Mouse (Mus musculus) cerebellum, adult 11 months (tissue): ENCODE results near the gene Csf2ra.
"Not testable (repeated sequence)": the region's sequence is repeated elsewhere in the genome, so short reads cannot be mapped to it uniquely, and the experiment has no call there.

Experiments used
- DNase-seq: peaks from one replicate; pipeline ENCODE4 v3.0.0; 2022

Csf2ra gene

DNA sequence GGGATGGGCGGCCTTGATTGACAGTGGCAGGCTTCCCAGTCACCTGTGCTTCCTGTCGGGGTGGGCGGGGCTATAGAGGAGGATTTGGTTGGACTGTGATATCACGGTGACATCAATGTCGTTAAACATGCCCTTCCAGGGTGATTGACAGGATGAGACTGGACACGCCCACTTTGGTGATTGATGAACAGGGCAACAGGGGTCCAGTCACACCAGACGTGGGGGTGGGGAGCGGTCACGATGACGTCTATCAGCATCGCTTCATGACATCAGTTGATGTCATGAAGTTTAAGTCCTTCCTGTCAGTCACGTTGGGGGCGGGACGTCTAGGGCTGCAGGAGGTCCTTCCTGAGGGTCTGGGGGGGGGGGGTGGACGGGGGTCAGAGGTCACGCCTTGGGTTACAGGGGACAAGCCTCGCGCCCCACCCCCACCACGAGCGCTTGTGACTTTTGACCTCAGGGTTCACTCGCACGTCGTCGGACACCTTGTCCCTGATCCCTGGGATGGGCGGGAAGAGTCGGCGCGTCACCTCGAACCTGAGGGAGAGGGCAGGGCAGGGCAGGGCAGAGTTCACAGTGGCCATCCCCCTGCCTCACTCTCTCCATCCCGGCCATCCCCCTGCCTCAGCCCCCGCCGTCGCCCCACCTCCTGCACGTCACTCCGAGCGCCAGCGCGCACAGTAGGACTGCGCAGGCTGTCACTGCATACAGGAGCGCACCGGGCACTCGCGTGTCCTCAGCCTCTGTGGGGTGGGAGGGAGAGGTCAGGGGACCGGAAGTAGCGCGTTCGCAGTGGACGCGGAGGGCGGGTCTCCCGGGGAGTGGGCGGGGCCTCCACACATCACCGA is 3.3 kb downstream of the Csf2ra start:
- DNase-seq: peak; percentile 18

DNA sequence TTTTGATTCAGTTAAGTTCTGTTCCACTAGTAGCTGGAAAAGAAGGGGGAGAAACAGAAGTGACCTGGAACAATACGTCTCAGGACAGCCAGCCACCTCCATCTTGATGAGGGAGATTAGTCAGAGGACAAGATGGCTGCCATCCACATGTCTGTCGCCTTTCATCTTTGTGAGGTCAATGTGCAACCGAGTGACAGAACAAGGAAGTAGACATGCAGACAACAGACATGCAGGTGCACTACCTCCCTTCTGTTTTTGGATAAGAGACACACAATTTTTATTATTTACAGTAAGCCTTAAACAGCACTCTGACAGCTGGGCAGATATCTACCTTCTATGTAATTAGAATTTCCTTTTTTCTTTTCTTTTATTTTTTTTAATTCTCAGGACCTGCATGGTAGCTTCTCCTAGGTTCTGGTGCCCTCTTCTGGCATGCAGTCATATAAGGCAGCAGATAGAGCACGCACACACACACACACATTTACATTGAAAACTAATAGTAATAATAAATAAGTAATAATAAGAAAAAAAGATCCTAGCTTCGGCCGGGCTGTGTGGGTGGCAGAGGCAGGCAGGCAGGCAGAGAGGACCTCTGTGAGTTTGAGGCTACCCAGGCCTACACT is 4.4 kb downstream of the Csf2ra start:
- DNase-seq: no peak

DNA sequence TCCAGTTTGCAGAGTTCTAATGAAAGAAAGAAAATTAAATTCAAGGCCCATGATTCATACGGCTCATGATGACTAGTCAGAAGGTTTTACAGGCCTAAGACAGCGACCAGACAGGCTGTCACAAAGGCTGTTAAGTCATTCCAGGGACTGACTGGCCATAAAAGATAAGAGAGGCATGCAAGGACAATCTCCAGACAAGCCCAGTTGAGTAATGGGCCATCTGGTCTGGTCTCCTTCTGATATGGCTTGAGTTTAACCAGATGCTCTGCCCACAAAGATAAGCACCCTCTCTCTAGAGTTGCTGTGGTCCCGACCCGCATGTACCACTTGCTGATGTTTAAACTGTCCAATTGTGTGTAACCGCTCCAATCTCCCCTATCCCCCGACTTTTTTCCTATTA is 20.7 kb downstream of the Csf2ra start:
- DNase-seq: not testable (repeated sequence)

DNA sequence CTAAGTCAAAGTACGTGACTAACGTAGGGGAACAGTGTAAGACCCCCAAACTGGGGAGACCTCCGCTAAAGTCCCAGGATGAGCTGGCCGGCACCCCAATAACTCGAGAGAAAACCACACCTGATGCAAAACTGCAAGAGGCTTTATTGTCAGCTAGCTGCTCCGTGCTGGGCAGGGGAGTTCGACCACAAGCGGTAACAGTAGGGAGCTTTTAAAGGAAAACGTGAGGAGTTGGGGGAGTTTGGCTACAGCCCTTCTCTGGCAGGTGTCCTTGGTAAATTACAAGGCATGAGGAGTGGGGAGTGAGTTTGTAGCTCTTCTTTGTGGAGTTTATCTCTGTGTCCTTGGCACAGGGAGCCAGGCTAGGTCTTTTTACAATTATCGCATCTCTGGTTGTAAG is 28.4 kb downstream of the Csf2ra start:
- no peak for DNase-seq

DNA sequence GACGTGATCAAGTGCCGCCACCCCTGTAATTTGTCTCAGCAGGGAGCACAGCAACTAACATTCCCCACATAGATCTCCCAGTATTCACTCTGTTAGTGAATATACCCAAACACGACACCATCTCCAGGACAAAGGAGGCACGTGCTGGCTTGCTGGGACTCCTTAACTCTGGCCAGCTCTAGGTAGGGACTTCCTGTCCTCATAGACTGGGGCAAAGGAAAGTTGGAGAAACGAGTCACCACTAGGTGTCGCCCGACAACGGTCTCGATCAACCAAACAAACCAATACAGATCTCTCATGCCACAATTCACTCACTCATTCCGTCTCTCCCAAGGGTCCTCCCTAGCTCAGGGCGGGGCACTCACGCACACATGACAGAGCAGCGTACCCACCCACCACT is 28.9 kb downstream of the Csf2ra start:
- DNase-seq: peak; percentile 66

- DNase-seq: not testable (repeated sequence)
Measured at GRCm38 (mm10) chr19:61183590-61183989, 44.6 kb downstream of the Csf2ra start, which contains the start of gene Gm6020. TSS of gene Gm6020 (plus strand) at chr19:61183890.

GRCm38 (mm10) chr19:61175756-61176324 is 52.4 kb downstream of the Csf2ra start, which contains the start of gene Gm7102:
TSS of gene Gm7102 (minus strand) at chr19:61176309.
- no peak for DNase-seq
